ENCODE assay signal across 22 mouse cellular contexts in genomic region chr17:28780836-28781235, GRCm38 (mm10). TPM values are rescaled to one million over a fixed set of nuclear protein-coding genes. Genes with fewer than 3 reads are reported as not detected.
A peak's percentile ranks its signal among the peaks of the same experiment; 100 is the strongest.
DNase-seq lines count a peak whose midpoint lies in the region; ATAC-seq lines count a peak whose summit lies in the region.
"Had no signal": no experiment of that assay in that cellular context is flagged by ENCODE, and none has a peak within 500 bp of the region (broad histone marks: within the 10 kb centered on the region; RNA-seq: fewer than 3 reads in every experiment).

No protein-coding gene starts in this region.

- no peaks in the 10 kb centered on the region for H3K27me3 ChIP-seq in heart, embryonic 11.5 days (ENCODE audit: control insufficient read depth, insufficient read depth, low read length)
- H3K27me3 ChIP-seq: forebrain, embryonic 12.5 days; neural tube, embryonic 15.5 days had no signal

- no peaks in the 10 kb centered on the region for H3K9me3 ChIP-seq in heart, embryonic 11.5 days (replicated peaks; ENCODE audit: control insufficient read depth, low read length)
- H3K9me3 ChIP-seq: forebrain, embryonic 12.5 days; neural tube, embryonic 15.5 days had no signal

- ATAC-seq in heart, embryonic 11.5 days (replicated peaks; ENCODE audit: insufficient number of reproducible peaks, low FRiP score, low TSS enrichment) = no peak
- ATAC-seq: hindbrain, postnatal 0 days; midbrain, embryonic 16.5 days had no signal

- H3K4me3 ChIP-seq in heart, embryonic 11.5 days (ENCODE audit: low read depth, low read length) = no peak overlapping the region
- H3K4me3 ChIP-seq: forebrain, embryonic 12.5 days; layer of hippocampus, adult 2 months; megakaryocyte, embryonic 14.5 days; neural tube, embryonic 15.5 days had no signal

- peak overlapping the region; percentile 50; the same call in 1 of the 2 replicates for H3K27ac ChIP-seq in heart, embryonic 11.5 days (ENCODE audit: low read depth, low read length)
- H3K27ac ChIP-seq: forebrain, embryonic 12.5 days; hindbrain, postnatal 0 days; layer of hippocampus, adult 2 months; neural tube, embryonic 15.5 days had no signal

- H3K4me1 ChIP-seq in heart, embryonic 11.5 days (ENCODE audit: control insufficient read depth, insufficient read depth, low read length) = peaks cover 12% of the 10 kb centered on the region
- H3K4me1 ChIP-seq: neural tube, embryonic 15.5 days had no signal

- intact Hi-C loops in heart, postnatal 10 days (cut with DNase I) = no loop called here

- WGBS in heart, embryonic 11.5 days (ENCODE audit: insufficient replicate concordance) = 26% methylated on average over 3 of the region's 3 CpGs

- no peak overlapping the region for H3K9ac ChIP-seq in heart, embryonic 11.5 days (ENCODE audit: low read depth, low read length)
- H3K9ac ChIP-seq: forebrain, embryonic 12.5 days; neural tube, embryonic 15.5 days had no signal

- no peak for DNase-seq in heart, postnatal 10 days
- peak; percentile 56 for DNase-seq in ovary, adult 18-20 months (ENCODE audit: low spot score)
- DNase-seq in ovary, postnatal 14 days (ENCODE audit: low spot score) = no peak
- peak; percentile 91 to 93 for DNase-seq in adrenal gland, adult (ENCODE audit: inconsistent age in 2 of 2, low spot score in 1 of 2)
- peak; percentile 21 for DNase-seq in induced T-regulatory cell, adult 2 months (ENCODE audit: low read depth)
- no peak for DNase-seq in cerebellum, adult 11 months
- DNase-seq in kidney, adult 9 months = no peak
- DNase-seq: cerebellum, adult 9-10 months; gastrocnemius, postnatal 10 days; kidney, adult 2 months; kidney, postnatal 14 days; left cerebral cortex, postnatal 4 days; lung, adult 18-20 months; lung, postnatal 14 days had no signal

- no peaks in the 10 kb centered on the region for H3K36me3 ChIP-seq in heart, embryonic 11.5 days (ENCODE audit: control insufficient read depth, insufficient read depth, low read length)
- H3K36me3 ChIP-seq: forebrain, embryonic 12.5 days; neural tube, embryonic 15.5 days had no signal

- H3K4me2 ChIP-seq in heart, embryonic 11.5 days = no peak overlapping the region
- H3K4me2 ChIP-seq: forebrain, embryonic 12.5 days; liver, embryonic 11.5 days; neural tube, embryonic 15.5 days had no signal

RNA-seq across cellular contexts. Expression of gene Mapk13, which starts 11.7 kb away (rescaled TPM):
- polyA plus RNA-seq in heart, embryonic 11.5 days (2014; fragmentation: Nextera tagmentation; extraction: Ambion mirVana) = 2.6 and 2.9 TPM in 2 replicates
- total RNA-seq in heart, postnatal 10 days (2021) = 1 to 10 TPM in 1 of 2 experiments, under 1 TPM in 1; 0.45 to 1.1 TPM

RNA-seq across cellular contexts. Expression of gene Brpf3, which starts 20.1 kb away (rescaled TPM):
- 12.1 and 13.4 TPM in 2 replicates for polyA plus RNA-seq in heart, embryonic 11.5 days (2014; fragmentation: Nextera tagmentation; extraction: Ambion mirVana)
- 10 to 100 TPM; 15.2 to 22.3 TPM for total RNA-seq in heart, postnatal 10 days (2021)

RNA-seq across cellular contexts. Expression of gene AC170998.1, which starts 55.0 kb away (rescaled TPM):
- polyA plus RNA-seq in heart, embryonic 11.5 days (2014; fragmentation: Nextera tagmentation; extraction: Ambion mirVana) = 1.8 and 2.3 TPM in 2 replicates
- total RNA-seq in heart, postnatal 10 days (2021) = under 1 TPM; 0.45 to 0.77 TPM

Comparison
In these comparisons a context has a peak if more than half of its experiments do, and no peak if none do; other contexts are left out.
1. DNase-seq: peak in ovary, adult 18-20 months (single experiment), adrenal gland, adult (2 of 2) and induced T-regulatory cell, adult 2 months (single experiment); none in heart, postnatal 10 days (0 of 2), ovary, postnatal 14 days (single experiment), cerebellum, adult 11 months (single experiment) and kidney, adult 9 months (single experiment).